Mouse (Mus musculus) cerebellum, adult 11 months (tissue): ENCODE measurements at regions not wholly inside any gene's neighbourhood (a gene's known extent, or its start where the extent isn't known, plus 50 kb on each side); places are given as distances from the start of the nearest gene placed in this dataset.

Source experiments
- DNase-seq: peaks from one replicate; pipeline ENCODE4 v3.0.0; 2022

- no peak for DNase-seq
Measured at GRCm38 (mm10) chr6:76825953-76826352, 328.4 kb upstream of the Gm9008 start.

- DNase-seq = no peak
Measured at GRCm38 (mm10) chr6:76802969-76803368, 305.4 kb upstream of the Gm9008 start.

- DNase-seq = peak; percentile 26
Measured at GRCm38 (mm10) chr6:76780168-76780567, 282.6 kb upstream of the Gm9008 start.

- DNase-seq = no peak
Measured at GRCm38 (mm10) chr6:76778201-76778600, 280.6 kb upstream of the Gm9008 start.

GRCm38 (mm10) chr6:76777080-76777479 is 279.5 kb upstream of the Gm9008 start:
- peak; percentile 44 for DNase-seq

- no peak for DNase-seq
Measured at GRCm38 (mm10) chr6:76763852-76764251, 266.3 kb upstream of the Gm9008 start.

- no peak for DNase-seq
Measured at GRCm38 (mm10) chr6:76754867-76755266, 257.3 kb upstream of the Gm9008 start.
